In genomic region chr1:183056289-183056655, GRCm38 (mm10) we compare ENCODE assay signal across 12 mouse cellular contexts.
A peak's percentile ranks its signal among the peaks of the same experiment; 100 is the strongest.
DNase-seq lines count a peak whose midpoint lies in the region; ATAC-seq and TF ChIP-seq lines count a peak whose summit lies in the region.
"Had no signal": no experiment of that assay in that cellular context is flagged by ENCODE, and none has a peak within 500 bp of the region (broad histone marks: within the 10 kb centered on the region; RNA-seq: fewer than 3 reads in every experiment).

No protein-coding gene starts in this region.

- WGBS in kidney, embryonic 15.5 days: 18% methylated on average over 3 of the region's 3 CpGs
- 10% methylated on average over 3 of the region's 3 CpGs for WGBS in heart, embryonic 12.5 days
- WGBS in cerebellum, adult 2 months: 37% methylated on average over 3 of the region's 3 CpGs

- H3K9me3 ChIP-seq in kidney, embryonic 15.5 days (replicated peaks): no peaks in the 10 kb centered on the region
- H3K9me3 ChIP-seq in heart, embryonic 12.5 days (replicated peaks): no peaks in the 10 kb centered on the region; the same call in 1 of the 2 replicates
- H3K9me3 ChIP-seq: embryonic facial prominence, embryonic 12.5 days; neural tube, embryonic 13.5 days had no signal

- no peak overlapping the region; the same call in 1 of the 2 replicates for H3K27ac ChIP-seq in kidney, embryonic 15.5 days
- H3K27ac ChIP-seq in heart, embryonic 12.5 days (ENCODE audit: poor library complexity, severe bottlenecking): 0 out of 2 replicates have a peak overlapping the region, but pooled peaks have one; percentile 2
- no peak overlapping the region for H3K27ac ChIP-seq in cerebellum, adult 2 months (ENCODE audit: insufficient read depth, low read length)
- H3K27ac ChIP-seq: embryonic facial prominence, embryonic 12.5 days; neural tube, embryonic 13.5 days had no signal

- no peak overlapping the region for H3K9ac ChIP-seq in kidney, embryonic 15.5 days
- no peak overlapping the region for H3K9ac ChIP-seq in heart, embryonic 12.5 days
- H3K9ac ChIP-seq: embryonic facial prominence, embryonic 12.5 days; neural tube, embryonic 13.5 days had no signal

- ATAC-seq in kidney, embryonic 15.5 days (replicated peaks; ENCODE audit: low FRiP score): peak; percentile 43; the same call in 1 of the 2 replicates
- no peak for ATAC-seq in heart, embryonic 12.5 days (ENCODE audit: insufficient number of reproducible peaks, low FRiP score)

- peaks cover 3% of the 10 kb centered on the region; the same call in 1 of the 2 replicates for H3K27me3 ChIP-seq in kidney, embryonic 15.5 days
- H3K27me3 ChIP-seq in heart, embryonic 12.5 days (replicated peaks): peaks cover 7% of the 10 kb centered on the region; the same call in 1 of the 2 replicates
- H3K27me3 ChIP-seq in cerebellum, adult 2 months (ENCODE audit: control insufficient read depth, insufficient read depth, low read length): no peaks in the 10 kb centered on the region; the same call in 1 of the 2 replicates
- H3K27me3 ChIP-seq: embryonic facial prominence, embryonic 12.5 days had no signal

- TF ChIP-seq CTCF in cerebellum, adult 2 months (IDR thresholded peaks at IDR 0.05; ENCODE audit: borderline replicate concordance, insufficient read depth, low read depth, low read length): no peak

- H3K4me3 ChIP-seq in kidney, embryonic 15.5 days (replicated peaks): no peak overlapping the region
- no peak overlapping the region for H3K4me3 ChIP-seq in heart, embryonic 12.5 days
- H3K4me3 ChIP-seq in cerebellum, adult 2 months (replicated peaks; ENCODE audit: insufficient read depth, low read depth, low read length): no peak overlapping the region
- H3K4me3 ChIP-seq: embryonic facial prominence, embryonic 12.5 days; megakaryocyte, embryonic 14.5 days; neural tube, embryonic 13.5 days had no signal

- TF ChIP-seq POLR2A in cerebellum, adult 2 months (IDR thresholded peaks at IDR 0.05; ENCODE audit: borderline replicate concordance, insufficient read depth, low read length): no peak

- no peaks in the 10 kb centered on the region for H3K36me3 ChIP-seq in kidney, embryonic 15.5 days
- no peaks in the 10 kb centered on the region for H3K36me3 ChIP-seq in heart, embryonic 12.5 days
- H3K36me3 ChIP-seq: embryonic facial prominence, embryonic 12.5 days; neural tube, embryonic 13.5 days had no signal

- DNase-seq in kidney, postnatal 14 days: no peak
- DNase-seq in NIH3T3 (ENCODE audit: low read depth): peak; percentile 59
- DNase-seq in lung, postnatal 10 days: peak; percentile 55
- no peak for DNase-seq in cerebellum, adult 2 months
- no peak for DNase-seq in thymus, postnatal 10 days (ENCODE audit: low spot score in 2 of 2)
- DNase-seq: adrenal gland, postnatal 25 days; cerebellum, adult 8-10 months had no signal

- no peak overlapping the region for H3K4me2 ChIP-seq in kidney, embryonic 15.5 days
- no peak overlapping the region for H3K4me2 ChIP-seq in heart, embryonic 12.5 days
- H3K4me2 ChIP-seq: embryonic facial prominence, embryonic 12.5 days; neural tube, embryonic 13.5 days had no signal

- peaks cover 35% of the 10 kb centered on the region for H3K4me1 ChIP-seq in kidney, embryonic 15.5 days
- peaks cover 23% of the 10 kb centered on the region for H3K4me1 ChIP-seq in heart, embryonic 12.5 days (replicated peaks)
- no peaks in the 10 kb centered on the region for H3K4me1 ChIP-seq in cerebellum, adult 2 months (ENCODE audit: control insufficient read depth, insufficient read depth, low read length)
- H3K4me1 ChIP-seq: megakaryocyte, embryonic 14.5 days had no signal

Comparison
In these comparisons a context has a peak if more than half of its experiments do, and no peak if none do; other contexts are left out.
1. DNase-seq: peak in NIH3T3 (single experiment) and lung, postnatal 10 days (single experiment); none in kidney, postnatal 14 days (single experiment), cerebellum, adult 2 months (0 of 2) and thymus, postnatal 10 days (0 of 2).